Mouse (Mus musculus): ENCODE measurements around the gene Nrxn2.

The Nrxn2 gene

DNA sequence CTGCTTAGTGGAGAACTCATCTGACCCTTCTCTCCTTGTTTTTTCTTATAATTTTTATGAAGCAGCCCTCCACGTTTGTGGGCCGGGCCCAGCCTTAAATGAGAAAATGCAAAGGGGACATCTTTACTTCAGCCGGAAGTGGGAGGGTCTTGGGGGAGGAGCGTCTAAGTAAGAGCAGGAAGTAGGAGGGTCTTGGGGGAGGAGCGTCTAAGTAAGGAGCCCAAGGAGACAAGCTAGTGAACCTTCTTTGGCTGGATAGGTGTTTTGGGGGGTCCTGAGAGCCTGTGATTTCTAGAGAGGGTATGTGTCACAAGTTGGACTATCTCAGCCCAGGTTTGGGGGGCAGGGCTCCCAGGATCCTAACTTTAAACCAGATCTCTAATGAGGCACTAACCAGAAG, 96.9 kb downstream of the Nrxn2 start:
- no peak for DNase-seq (ENCODE audit: low read depth, low spot score)

DNA sequence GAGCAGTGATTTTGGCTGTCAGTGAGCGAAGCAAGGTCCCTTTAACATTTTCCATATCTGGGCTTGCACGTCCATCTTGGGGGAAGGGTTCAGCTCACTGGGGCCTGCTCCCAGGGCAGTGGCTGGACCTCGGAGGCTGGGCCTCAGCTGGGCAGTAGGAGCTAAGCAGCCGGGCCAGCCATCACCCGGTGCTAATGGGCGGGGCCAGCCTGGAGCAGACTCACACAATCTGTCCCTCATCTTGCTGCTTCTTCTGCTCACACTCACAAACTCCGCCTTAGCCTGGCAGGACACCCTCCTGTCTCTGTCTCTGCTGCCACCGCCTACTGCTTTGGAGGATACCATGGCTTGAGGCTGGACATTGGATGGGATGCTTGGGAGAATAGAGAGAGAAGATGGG, 97.6 kb downstream of the Nrxn2 start:
- DNase-seq (ENCODE audit: low read depth, low spot score): no peak

DNA sequence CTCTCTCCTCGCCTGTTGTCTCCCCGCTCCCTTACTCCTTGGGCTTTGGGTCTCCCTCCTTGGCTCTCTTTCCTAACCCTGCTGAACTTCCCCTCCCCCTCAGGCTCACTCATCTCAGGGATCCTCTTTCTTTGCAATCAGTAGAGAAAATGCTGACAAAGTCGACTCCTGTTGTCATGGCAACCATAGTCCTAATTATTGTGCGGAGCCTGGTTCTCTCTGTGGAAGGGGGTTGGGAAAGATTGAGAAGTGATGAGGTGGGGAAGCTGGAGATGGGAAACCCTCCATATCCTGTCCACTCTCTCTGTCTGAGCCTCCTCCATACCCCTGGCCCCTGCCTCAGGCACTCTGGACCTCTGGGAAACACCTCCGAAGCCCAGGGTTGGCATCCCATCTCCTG, 100.1 kb downstream of the Nrxn2 start:
- DNase-seq (ENCODE audit: low read depth, low spot score): no peak

DNA sequence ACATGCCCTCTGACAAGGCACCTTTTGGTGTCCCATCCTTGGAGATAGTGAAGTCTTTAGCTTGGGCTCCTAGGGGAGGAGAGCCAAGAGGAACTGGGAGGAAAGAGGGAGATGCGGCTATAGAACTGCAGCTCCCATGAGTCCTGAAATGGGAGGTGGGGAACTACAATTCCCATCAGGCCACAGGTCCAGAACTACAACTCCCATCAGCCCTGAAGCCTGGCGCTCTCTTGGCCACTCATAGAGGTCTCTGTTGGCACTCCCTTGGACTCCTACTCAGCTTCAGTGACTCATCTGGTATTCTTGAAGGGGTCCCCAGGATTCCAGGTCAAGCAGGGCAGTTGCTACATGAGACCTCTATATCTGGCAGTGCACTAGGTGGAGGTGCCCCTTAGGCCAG, 101.0 kb downstream of the Nrxn2 start:
- no peak for DNase-seq (ENCODE audit: low read depth, low spot score)

DNA sequence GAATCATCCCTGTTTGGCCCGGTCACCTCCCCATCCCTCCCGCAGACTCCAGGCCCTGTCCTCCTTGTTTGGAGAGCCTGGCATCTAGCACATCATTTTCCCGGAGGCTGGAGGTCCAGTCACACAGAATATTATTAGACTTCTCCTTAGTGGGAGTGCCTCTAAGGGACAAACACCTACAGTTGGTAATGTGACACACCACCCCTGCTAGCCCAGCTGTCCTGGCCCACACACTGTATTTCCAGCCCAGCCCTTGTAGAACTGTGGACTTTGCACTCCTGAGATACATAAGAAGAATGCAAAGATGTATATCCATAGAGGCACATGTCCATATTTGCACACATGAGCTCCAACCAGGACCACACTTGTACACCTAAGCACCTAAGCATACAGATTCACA, 103.1 kb downstream of the Nrxn2 start:
- DNase-seq (ENCODE audit: low read depth, low spot score): no peak

DNA sequence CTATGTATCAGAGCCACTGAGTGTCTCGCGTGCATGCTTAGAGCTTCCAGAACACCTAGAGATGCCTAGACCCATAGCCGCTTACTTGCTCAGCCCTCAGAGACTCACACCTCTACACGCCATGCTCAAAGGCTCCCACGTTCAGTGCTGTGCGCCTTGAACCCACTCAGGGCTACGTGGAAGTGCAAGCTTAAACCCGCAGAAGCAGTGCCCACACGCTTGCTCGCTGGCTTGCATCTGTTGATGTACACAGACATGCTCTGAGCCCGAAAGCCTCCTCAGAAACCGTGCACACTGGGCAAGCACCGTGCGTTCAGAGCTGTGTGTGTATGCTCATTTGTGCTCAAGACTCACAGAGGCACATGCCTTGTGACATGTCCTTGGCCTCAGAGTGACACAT, 103.8 kb downstream of the Nrxn2 start:
- DNase-seq (ENCODE audit: low read depth, low spot score): no peak

DNA sequence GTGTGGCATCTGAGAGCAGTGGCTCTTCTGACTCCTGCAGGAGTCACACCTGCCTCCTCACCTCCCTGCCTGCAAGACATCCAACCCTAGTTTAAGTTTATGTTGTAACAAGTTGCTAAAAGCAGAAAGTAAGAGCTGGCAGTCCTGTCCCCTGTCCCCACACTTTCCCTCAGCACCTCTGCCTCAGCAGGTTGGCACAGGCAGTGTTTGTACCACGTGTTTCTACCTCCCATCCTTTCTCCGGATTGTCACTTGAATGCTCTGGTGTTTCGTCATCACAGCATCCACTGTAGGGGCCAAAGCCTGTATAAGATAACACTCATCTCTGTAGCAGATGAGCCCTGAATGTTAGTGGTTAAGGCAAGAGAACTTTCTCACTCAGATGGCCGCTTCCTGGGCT, 106.5 kb downstream of the Nrxn2 start:
- DNase-seq (ENCODE audit: low read depth, low spot score): no peak

DNA sequence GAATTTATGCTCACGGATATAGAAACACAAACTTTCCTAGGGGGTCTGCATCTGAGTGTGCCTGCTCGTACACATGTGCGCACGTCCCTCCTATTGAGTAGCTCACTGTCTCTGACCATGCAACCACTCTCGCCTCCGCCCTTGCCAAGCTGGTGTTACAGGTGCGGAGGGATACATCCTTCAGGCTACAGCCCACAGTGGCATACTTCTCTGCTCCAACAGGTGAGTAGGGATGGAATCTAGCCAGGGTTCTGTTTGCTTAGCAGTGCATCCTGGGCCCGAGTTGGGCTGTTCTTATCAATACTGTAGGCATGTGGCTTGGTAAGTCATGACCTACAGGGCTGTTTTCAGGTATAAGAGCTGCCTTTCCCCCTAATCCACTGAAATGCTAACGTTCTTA, 107.5 kb downstream of the Nrxn2 start:
- DNase-seq (ENCODE audit: low read depth, low spot score): no peak

DNA sequence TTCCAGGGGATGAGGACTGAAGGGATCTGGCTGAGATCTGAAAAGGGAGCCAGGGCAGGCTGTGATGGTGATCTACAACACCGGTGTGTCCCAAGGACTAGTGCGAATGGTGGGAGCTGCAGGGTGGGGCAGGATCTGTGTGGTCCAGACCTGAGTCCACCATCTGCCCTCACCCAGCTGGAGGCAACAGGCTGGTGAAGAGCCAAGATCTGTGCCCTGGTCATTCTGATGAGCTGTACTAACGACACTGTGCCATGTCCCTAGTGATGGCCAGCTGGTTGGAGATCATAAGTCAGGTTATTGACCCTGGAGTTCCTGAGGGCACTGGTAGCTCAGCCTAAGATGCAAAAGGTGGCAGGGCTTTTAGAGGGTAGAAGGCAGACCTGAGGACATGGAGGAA, 108.9 kb downstream of the Nrxn2 start:
- no peak for DNase-seq (ENCODE audit: low read depth, low spot score)

DNA sequence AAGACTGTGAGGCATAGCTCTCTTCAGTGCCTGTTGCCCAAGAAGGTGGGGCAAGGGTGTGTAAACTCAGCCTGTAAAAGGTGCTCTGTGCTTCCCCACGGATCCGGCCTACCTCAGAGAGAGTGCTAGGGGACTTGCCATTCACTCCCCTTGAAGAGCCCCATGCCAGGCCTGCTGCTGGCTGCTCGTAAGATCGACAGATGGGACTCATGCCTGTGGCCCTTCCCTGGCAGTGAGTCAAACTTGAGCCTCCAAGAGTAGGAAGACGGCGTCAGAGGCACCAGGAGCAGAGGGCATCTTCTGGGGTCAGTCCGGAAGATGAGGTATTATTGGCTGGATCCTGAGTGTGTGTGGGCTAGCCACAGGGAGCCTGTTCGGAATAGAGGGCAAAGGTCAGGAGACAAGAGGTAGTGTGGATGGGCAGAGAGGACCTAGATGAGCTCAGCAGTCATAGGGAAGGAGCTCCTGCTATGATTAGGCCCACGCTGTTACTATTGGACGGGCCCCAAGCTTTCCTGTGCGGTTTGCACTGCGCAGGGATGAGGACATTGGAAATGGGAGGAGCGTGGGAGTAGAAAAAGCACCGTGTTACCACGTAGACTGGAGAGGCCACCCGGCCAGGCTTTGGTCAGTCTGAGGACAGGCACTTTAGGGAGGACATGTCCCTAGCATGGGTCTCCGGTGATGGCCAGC, 109.5 kb downstream of the Nrxn2 start:
- no peak for DNase-seq (ENCODE audit: low read depth, low spot score)

DNA sequence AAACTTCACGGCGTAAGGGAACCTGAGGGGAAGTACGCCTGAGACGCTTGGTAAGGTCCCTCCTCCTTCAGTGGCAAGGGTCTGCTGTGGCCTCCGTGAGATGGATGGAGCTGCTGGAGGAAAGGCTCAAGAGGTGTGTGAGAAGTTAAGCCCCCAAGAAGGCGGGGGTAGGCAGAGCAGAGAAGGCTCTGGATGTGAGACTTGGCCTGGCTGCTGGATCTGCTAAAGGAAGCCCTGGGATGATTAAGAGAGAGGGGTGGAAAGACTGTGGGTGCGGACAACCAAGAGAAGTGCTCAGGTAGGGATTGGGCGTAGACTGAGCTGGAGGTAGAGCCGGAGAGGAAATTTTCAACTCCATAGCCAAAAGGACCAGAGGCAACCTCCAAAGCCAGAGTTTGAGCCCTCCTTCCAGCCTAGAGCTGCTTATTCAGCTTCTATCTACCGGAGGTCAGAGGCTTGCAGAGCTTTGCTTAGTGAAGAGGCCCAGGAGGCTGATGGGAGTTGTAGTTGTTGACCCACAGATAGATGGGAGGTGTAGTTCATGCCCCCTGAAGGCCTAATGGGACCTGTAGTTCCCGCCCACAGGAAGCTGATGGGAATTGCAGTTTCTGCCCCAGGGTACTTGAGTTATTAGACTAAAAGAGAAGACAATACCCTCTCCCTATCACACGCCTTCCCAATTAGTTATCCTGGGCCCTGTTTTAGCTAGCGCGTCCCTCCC, 110.9 kb downstream of the Nrxn2 start:
- peak; percentile 51 for DNase-seq (ENCODE audit: low read depth, low spot score)

DNA sequence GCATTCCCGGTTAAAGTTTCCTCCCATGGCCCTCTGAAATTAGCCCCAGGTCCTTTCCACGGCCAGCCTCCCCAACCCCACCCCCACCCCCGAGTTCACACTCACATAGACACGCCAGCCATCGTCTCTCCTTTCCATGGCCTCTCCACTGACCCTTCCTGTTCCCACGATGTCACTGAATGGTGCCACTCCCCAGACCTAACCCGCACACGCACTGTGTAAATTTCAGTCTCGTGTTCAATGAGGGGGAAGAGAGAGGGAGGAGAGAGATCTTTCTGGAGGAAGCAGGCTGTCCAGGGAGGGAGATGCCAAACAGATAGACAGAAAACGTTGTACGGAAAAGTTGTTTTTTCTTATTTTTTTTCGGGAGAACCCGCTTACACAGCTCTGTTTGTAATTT, 111.8 kb downstream of the Nrxn2 start:
- no peak for DNase-seq (ENCODE audit: low read depth, low spot score)

DNA sequence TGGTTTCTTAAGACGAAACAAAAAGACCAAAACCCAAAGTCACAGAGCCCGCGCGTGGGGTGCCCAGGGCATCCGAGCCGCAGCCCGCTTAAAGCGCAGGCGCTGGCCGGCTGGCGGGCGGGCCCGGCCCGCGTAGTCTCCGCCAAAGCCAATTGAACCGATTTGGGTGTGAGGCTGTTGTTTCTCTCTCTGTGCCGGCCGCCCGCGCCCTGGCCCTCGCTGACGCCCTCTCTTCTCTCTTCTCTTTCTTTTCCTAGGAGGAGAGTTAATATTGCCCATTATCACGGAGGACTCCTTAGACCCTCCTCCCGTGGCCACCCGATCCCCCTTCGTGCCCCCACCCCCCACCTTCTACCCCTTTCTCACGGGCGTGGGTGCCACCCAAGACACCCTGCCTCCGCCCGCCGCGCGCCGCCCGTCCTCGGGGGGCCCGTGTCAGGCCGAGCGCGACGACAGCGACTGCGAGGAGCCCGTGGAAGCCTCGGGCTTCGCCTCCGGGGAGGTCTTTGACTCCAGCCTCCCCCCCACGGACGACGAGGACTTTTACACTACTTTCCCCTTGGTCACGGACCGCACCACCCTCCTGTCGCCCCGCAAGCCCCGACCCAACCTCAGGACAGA, 112.6 kb downstream of the Nrxn2 start:
- DNase-seq (ENCODE audit: low read depth, low spot score): no peak

DNA sequence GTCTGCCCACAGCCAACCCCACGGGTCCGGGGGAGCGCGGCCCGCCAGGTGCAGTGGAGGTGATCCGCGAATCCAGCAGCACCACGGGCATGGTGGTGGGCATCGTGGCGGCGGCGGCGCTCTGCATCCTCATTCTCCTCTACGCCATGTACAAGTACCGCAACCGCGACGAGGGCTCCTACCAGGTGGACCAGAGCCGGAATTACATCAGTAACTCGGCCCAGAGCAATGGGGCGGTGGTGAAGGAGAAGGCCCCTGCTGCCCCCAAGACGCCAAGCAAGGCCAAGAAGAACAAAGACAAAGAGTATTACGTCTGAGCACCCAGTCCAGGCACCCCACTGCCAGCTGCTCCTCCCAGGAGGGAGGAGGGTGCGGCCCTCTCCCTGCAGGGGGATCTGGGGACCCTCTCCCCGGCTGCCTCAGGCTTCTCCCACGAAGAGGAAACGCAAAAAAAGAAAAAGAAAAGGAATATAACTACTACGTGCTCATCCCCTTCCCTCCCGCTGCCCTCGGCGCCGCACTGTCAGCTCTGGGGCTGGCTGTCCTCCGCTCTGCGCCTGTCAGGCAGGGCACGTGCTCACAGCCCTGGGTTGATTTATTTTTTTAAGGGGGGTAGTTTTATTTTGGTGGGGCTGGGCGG, 113.4 kb downstream of the Nrxn2 start:
- no peak for DNase-seq (ENCODE audit: low read depth, low spot score)

DNA sequence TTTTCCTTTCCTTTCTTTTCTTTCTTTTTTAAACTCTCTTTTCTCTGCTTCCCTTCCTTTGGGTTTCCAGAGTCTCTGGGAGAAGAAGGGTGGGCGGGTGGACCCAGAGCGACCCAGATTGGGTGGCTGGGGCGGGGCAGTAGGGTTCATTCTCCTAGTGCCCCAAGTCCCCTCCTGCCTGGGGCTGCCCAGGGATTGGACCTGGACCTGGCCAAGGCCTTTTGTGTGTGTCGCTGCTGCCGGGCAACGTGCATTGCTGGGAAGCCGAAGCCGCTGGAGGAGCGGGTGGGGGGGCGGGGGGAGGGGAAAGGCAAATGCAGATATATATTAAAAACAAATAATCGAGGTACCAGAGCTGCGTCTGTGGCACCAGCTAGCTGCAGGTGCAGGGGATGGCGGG, 114.1 kb downstream of the Nrxn2 start:
- no peak for DNase-seq (ENCODE audit: low read depth, low spot score)

DNA sequence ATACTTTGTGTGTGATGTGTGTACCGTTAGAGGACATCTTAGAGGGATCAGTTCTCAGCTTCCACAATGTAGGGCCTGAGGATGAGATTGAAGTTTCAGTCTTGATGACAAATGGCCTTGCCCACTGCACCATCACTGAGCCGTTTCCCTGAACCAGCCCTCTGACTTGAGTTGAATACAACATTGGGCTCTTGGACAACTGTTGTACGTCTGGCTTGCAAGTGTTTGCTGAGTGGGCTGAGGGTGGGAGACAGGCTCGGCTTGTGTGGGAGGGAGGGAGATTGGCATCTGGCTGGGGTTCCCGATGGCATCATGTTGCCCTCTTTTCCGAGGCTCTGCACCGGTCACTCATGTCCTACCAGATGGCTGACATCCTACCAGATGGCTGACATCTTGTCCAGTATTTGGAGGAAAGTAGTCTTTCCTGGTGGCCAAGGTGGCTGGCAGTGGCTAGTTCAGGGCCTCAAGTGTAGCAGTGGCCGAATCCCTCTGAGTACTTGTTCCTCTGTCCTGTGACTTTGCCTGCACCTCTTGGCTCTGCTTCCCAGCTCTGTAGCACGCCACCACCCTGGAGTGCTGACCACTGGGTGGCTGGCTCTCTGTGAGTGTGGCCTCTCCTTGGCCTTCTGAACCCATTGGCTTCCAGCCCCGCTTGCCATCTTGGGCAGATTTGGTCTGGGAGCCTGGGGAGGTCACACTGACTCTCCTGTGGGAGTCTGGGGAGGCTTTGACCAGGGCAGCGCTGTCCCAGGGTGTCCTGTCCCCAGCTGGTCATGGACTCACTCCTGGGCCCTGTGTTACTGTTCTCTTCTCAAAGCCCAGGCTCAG, 115.0 kb downstream of the Nrxn2 start:
- no peak for DNase-seq (ENCODE audit: low read depth, low spot score)

DNA sequence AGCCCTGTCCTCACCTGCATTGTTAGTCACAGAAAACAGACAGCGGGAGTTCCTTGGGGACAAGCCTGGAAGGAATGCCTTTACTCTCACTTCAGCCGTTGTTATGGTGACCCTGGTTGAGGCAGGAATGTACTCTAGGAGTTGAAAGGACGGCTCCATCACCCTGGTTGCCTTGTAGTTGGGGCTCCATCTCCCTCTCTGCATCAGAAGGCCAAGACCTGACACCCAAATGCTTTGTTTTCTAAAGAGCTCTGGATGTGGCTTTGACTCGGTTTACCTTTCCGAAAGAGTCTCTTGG, 115.5 kb downstream of the Nrxn2 start:
- DNase-seq (ENCODE audit: low read depth, low spot score): no peak

DNA sequence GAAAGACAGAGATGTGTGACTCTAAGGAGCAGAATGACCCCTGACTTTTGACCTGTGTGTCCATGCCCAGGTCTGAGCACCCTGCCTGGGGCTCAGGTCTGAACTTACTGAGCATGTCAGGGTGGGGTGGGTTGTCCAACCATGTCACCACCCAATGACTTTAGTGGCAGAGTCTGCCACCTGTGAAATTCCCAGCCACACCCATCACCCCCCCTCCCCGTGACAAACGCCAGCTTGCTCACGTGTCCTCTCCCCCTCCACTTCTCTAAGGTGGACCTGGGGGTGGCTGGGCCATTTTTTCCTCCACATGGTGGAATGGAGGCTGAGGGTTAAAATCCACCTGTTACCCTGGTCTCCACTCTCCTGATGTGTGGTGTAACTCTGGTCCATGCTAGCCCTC, 117.7 kb downstream of the Nrxn2 start:
- DNase-seq (ENCODE audit: low read depth, low spot score): no peak

DNA sequence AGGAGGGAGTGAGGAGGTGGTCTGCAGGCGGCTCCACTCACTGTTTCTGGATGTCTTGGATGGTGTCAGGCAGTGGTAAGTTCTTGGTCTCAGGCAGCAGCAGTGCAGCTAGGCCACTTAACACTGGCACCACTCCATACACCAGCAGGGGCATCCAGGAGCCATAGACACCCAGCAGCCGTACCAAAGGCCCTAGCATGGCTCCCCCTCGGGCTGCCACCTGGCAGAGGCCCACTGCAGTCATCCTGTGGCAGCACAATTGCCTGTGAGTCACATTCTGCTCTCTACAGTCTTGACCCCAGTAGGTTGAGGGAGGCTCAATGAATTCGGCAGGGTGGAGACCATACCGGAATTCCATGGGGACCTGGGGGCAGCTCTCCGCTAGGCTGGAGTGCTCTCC, 118.2 kb downstream of the Nrxn2 start:
- no peak for DNase-seq (ENCODE audit: low read depth, low spot score)

DNA sequence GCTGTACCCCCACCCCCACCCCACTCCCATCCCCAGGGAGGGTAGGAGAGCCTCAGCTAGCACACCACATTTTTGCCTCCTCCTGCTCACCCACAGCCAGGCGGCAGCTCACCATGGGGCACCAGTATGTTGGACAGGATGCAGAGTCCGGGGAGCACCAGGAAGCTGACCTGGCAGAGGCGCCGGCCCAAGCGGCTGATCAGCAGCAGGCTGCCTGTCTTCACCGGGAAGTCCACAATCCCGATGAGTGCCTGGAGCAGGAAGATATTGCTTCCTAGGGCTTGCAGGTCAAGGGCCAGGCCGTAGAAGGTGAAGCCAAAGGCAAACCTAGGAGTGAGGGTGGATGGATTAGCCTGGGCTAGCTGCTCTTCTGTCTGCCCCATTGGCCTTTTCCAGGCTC, 119.0 kb downstream of the Nrxn2 start:
- no peak for DNase-seq (ENCODE audit: low read depth, low spot score)

DNA sequence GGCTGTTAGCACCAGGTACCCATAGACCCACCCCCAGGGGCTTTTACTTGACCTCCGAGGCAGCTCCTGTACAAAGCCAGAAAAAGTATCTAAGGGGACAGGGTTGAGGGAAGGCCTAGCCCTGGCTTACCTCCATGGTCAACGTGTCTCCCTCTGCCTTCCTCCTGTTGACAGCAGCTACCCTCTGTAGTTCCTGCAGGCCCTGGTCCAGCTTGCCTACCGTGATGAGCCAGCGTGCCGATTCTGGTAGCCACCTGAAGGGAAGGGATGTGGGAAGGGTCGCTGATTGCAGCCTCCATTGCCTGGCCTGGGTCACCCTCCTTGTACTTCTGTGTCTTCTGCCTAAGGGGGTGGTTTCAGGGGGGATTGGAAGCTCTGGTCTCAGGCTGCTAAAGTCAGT, 120.0 kb downstream of the Nrxn2 start:
- no peak for DNase-seq (ENCODE audit: low read depth, low spot score)

DNA sequence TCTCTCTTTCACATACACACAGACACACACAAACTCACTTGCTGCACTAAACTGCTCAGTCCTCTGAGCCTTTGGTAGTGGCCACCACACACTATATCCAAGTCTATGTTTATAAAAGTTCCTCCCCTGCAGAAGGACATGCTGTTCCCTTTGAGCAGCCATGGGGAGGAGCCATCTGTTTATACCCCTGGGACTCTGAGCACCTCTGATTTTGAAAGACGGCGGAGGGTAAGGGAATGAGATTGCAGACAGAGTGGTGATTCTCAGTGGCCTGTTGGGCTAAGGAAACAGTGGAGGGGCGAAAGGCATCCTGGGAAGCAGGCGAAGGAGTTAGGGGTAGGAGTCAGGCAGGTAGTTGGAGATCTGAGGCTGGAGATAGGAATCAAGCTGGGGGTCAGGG, 121.1 kb downstream of the Nrxn2 start:
- DNase-seq (ENCODE audit: low read depth, low spot score): no peak
